Mouse (Mus musculus): ENCODE data around the gene Fam8a1. TPM values are rescaled to one million over a fixed set of nuclear protein-coding genes. Genes with fewer than 3 reads are reported as not detected.

Gene Fam8a1
- polyA plus RNA-seq, 1 experiment from 2014 or later: 8.4 TPM

Other genes with a start within 250 kb of the Fam8a1 start
- gene Cap2, start 167.7 kb upstream of the Fam8a1 start, polyA plus RNA-seq (2014; fragmentation: Nextera tagmentation; extraction: Ambion mirVana): 7.1 TPM in 2 replicates
- gene Nup153, start 58.4 kb downstream of the Fam8a1 start, polyA plus RNA-seq (2014; fragmentation: Nextera tagmentation; extraction: Ambion mirVana): 41.9 and 43.3 TPM in 2 replicates